Mouse (Mus musculus): ENCODE measurements around the gene Bcl7c. TPM values are rescaled to one million over a fixed set of nuclear protein-coding genes. Genes with fewer than 3 reads are reported as not detected.
"Not testable (repeated sequence)": the region's sequence is repeated elsewhere in the genome, so short reads cannot be mapped to it uniquely, and the experiment has no call there.

Bcl7c gene
- polyA plus RNA-seq, 1 experiment from 2014 or later = 33.1 TPM

- no peaks in the 10 kb centered on the region for H3K9me3 ChIP-seq (replicated peaks; ENCODE audit: control insufficient read depth, low read length)
- H3K36me3 ChIP-seq (ENCODE audit: control insufficient read depth, insufficient read depth, low read length) = peaks cover 18% of the 10 kb centered on the region
- no peaks in the 10 kb centered on the region for H3K27me3 ChIP-seq (ENCODE audit: control insufficient read depth, insufficient read depth, low read length)
- peak overlapping the region; percentile 80 for H3K4me2 ChIP-seq (ENCODE audit: low read depth, low read length)
- H3K9ac ChIP-seq (ENCODE audit: low read length) = peak overlapping the region; percentile 85
- WGBS = under 1% methylated on average over 54 of the region's 62 CpGs
- peak overlapping the region; percentile 81 for H3K4me3 ChIP-seq (replicated peaks; ENCODE audit: low read length)
- ATAC-seq (ENCODE audit: insufficient read depth, low FRiP score) = peak; percentile 1
- peak overlapping the region; percentile 82 for H3K27ac ChIP-seq (ENCODE audit: low read length)
- H3K4me1 ChIP-seq (ENCODE audit: control insufficient read depth, insufficient read depth, low read length) = peaks cover 12% of the 10 kb centered on the region
These were observed 38.1 kb upstream of the Bcl7c start for GRCm38 (mm10) chr7:127746494-127747491.

- Histone ChIP-seq H3K36me3 (ENCODE audit: control insufficient read depth, insufficient read depth, low read length) (peaks cover 12% of the 10 kb centered on the region; the same call in 1 of the 2 replicates), H3K4me3 (replicated peaks; ENCODE audit: low read length) (peak overlapping the region; percentile 81), H3K4me1 (ENCODE audit: control insufficient read depth, insufficient read depth, low read length) (peaks cover 12% of the 10 kb centered on the region), H3K27ac (ENCODE audit: low read length) (peak overlapping the region; percentile 91), H3K9me3 (replicated peaks; ENCODE audit: control insufficient read depth, low read length) (no peaks in the 10 kb centered on the region), H3K9ac (ENCODE audit: low read length) (peak overlapping the region; percentile 85), H3K4me2 (ENCODE audit: low read depth, low read length) (peak overlapping the region; percentile 80), H3K27me3 (ENCODE audit: control insufficient read depth, insufficient read depth, low read length) (no peaks in the 10 kb centered on the region)
- WGBS = under 1% methylated on average over 39 of the region's 39 CpGs
- ATAC-seq (ENCODE audit: insufficient read depth, low FRiP score) = peak; percentile 91
These were observed 37.1 kb upstream of the Bcl7c start for GRCm38 (mm10) chr7:127745652-127746493.

GRCm38 (mm10) chr7:127745251-127745651 is 36.5 kb upstream of the Bcl7c start:
- Histone ChIP-seq H3K36me3 (ENCODE audit: control insufficient read depth, insufficient read depth, low read length) (peaks cover 7% of the 10 kb centered on the region; the same call in 1 of the 2 replicates), H3K9ac (ENCODE audit: low read length) (peak overlapping the region; percentile 85), H3K27me3 (ENCODE audit: control insufficient read depth, insufficient read depth, low read length) (no peaks in the 10 kb centered on the region), H3K9me3 (replicated peaks; ENCODE audit: control insufficient read depth, low read length) (no peaks in the 10 kb centered on the region), H3K4me3 (replicated peaks; ENCODE audit: low read length) (peak overlapping the region; percentile 81), H3K27ac (ENCODE audit: low read length) (peak overlapping the region; percentile 91), H3K4me2 (ENCODE audit: low read depth, low read length) (peak overlapping the region; percentile 80), H3K4me1 (ENCODE audit: control insufficient read depth, insufficient read depth, low read length) (peaks cover 12% of the 10 kb centered on the region)
- under 1% methylated on average over 19 of the region's 19 CpGs for WGBS
- ATAC-seq (ENCODE audit: insufficient read depth, low FRiP score) = peak; percentile 86

GRCm38 (mm10) chr7:127744366-127745045 is 35.8 kb upstream of the Bcl7c start, which contains the start of gene Fbxl19:
TSS of gene Fbxl19 (plus strand) at chr7:127744543.
- Histone ChIP-seq H3K4me2 (ENCODE audit: low read depth, low read length) (peak within 1 kb of the TSS; percentile 80), H3K4me1 (ENCODE audit: control insufficient read depth, insufficient read depth, low read length) (peaks cover 12% of the 10 kb centered on the region), H3K4me3 (replicated peaks; ENCODE audit: low read length) (peak within 1 kb of the TSS; percentile 81), H3K9ac (ENCODE audit: low read length) (peak within 1 kb of the TSS; percentile 85), H3K9me3 (replicated peaks; ENCODE audit: control insufficient read depth, low read length) (no peaks in the 10 kb centered on the region), H3K27me3 (ENCODE audit: control insufficient read depth, insufficient read depth, low read length) (no peaks in the 10 kb centered on the region), H3K36me3 (ENCODE audit: control insufficient read depth, insufficient read depth, low read length) (peaks cover under 1% of the 10 kb centered on the region; the same call in 1 of the 2 replicates), H3K27ac (ENCODE audit: low read length) (peak within 1 kb of the TSS; percentile 91)
- under 1% methylated on average over 26 of the region's 26 CpGs for WGBS
- ATAC-seq (ENCODE audit: insufficient read depth, low FRiP score) = no peak

- H3K27ac ChIP-seq (ENCODE audit: low read length); H3K4me3 ChIP-seq (replicated peaks; ENCODE audit: low read length); H3K9me3 ChIP-seq (replicated peaks; ENCODE audit: control insufficient read depth, low read length); H3K9ac ChIP-seq (ENCODE audit: low read length); H3K4me1 ChIP-seq (ENCODE audit: control insufficient read depth, insufficient read depth, low read length); H3K4me2 ChIP-seq (ENCODE audit: low read depth, low read length); ATAC-seq (ENCODE audit: insufficient read depth, low FRiP score); H3K27me3 ChIP-seq (ENCODE audit: control insufficient read depth, insufficient read depth, low read length); H3K36me3 ChIP-seq (ENCODE audit: control insufficient read depth, insufficient read depth, low read length): not testable (repeated sequence)
- WGBS = no CpG with 5 or more reads among the region's 5 CpGs
These were observed 23.3 kb upstream of the Bcl7c start, which contains the start of gene Ctf2 for GRCm38 (mm10) chr7:127732066-127732465. TSS of gene Ctf2 (minus strand) at chr7:127732166.

GRCm38 (mm10) chr7:127730170-127730569 is 21.4 kb upstream of the Bcl7c start:
- Histone ChIP-seq H3K27ac (ENCODE audit: low read length) (no peak overlapping the region), H3K9ac (ENCODE audit: low read length) (no peak overlapping the region), H3K27me3 (ENCODE audit: control insufficient read depth, insufficient read depth, low read length) (no peaks in the 10 kb centered on the region), H3K9me3 (replicated peaks; ENCODE audit: control insufficient read depth, low read length) (no peaks in the 10 kb centered on the region), H3K4me3 (replicated peaks; ENCODE audit: low read length) (no peak overlapping the region), H3K36me3 (ENCODE audit: control insufficient read depth, insufficient read depth, low read length) (no peaks in the 10 kb centered on the region), H3K4me2 (ENCODE audit: low read depth, low read length) (no peak overlapping the region), H3K4me1 (ENCODE audit: control insufficient read depth, insufficient read depth, low read length) (no peaks in the 10 kb centered on the region)
- WGBS = 61% methylated on average over 4 of the region's 4 CpGs
- ATAC-seq (ENCODE audit: insufficient read depth, low FRiP score) = no peak

- Histone ChIP-seq H3K4me3 (replicated peaks; ENCODE audit: low read length) (no peak overlapping the region), H3K4me1 (ENCODE audit: control insufficient read depth, insufficient read depth, low read length) (no peaks in the 10 kb centered on the region), H3K9ac (ENCODE audit: low read length) (no peak overlapping the region), H3K9me3 (replicated peaks; ENCODE audit: control insufficient read depth, low read length) (no peaks in the 10 kb centered on the region), H3K36me3 (ENCODE audit: control insufficient read depth, insufficient read depth, low read length) (no peaks in the 10 kb centered on the region), H3K27me3 (ENCODE audit: control insufficient read depth, insufficient read depth, low read length) (no peaks in the 10 kb centered on the region), H3K27ac (ENCODE audit: low read length) (no peak overlapping the region), H3K4me2 (ENCODE audit: low read depth, low read length) (no peak overlapping the region)
- WGBS = 78% methylated on average over 7 of the region's 7 CpGs
- ATAC-seq (ENCODE audit: insufficient read depth, low FRiP score) = no peak
These were observed 19.2 kb upstream of the Bcl7c start for GRCm38 (mm10) chr7:127727898-127728297.

GRCm38 (mm10) chr7:127725924-127726323 is 17.2 kb upstream of the Bcl7c start:
- H3K27ac ChIP-seq (ENCODE audit: low read length) = no peak overlapping the region
- ATAC-seq (ENCODE audit: insufficient read depth, low FRiP score) = no peak
- H3K4me1 ChIP-seq (ENCODE audit: control insufficient read depth, insufficient read depth, low read length) = no peaks in the 10 kb centered on the region
- no peaks in the 10 kb centered on the region for H3K9me3 ChIP-seq (replicated peaks; ENCODE audit: control insufficient read depth, low read length)
- H3K4me3 ChIP-seq (replicated peaks; ENCODE audit: low read length) = no peak overlapping the region
- no peak overlapping the region for H3K9ac ChIP-seq (ENCODE audit: low read length)
- no peak overlapping the region for H3K4me2 ChIP-seq (ENCODE audit: low read depth, low read length)
- H3K36me3 ChIP-seq (ENCODE audit: control insufficient read depth, insufficient read depth, low read length) = no peaks in the 10 kb centered on the region
- 56% methylated on average over 6 of the region's 6 CpGs for WGBS
- no peaks in the 10 kb centered on the region for H3K27me3 ChIP-seq (ENCODE audit: control insufficient read depth, insufficient read depth, low read length)
